Mouse (Mus musculus) heart, embryonic 11.5 days (tissue): ENCODE measurements at regions not wholly inside any gene's neighbourhood (a gene's known extent, or its start where the extent isn't known, plus 50 kb on each side); places are given as distances from the start of the nearest gene placed in this dataset.

Source experiments
- ATAC-seq: fragments of 200-750 bp; cut with Nextera tagmentation; replicated peaks from 2 replicates; pipeline ENCODE4 v1.8.0; 2017; ENCODE audit warnings: moderate library complexity; ENCODE audit not compliant: insufficient number of reproducible peaks, low FRiP score, low TSS enrichment
- H3K27ac ChIP-seq: fragments of 300-500 bp; sonication (generic); 2 replicates; pipeline ENCODE4 v1.5.1; 2014; ENCODE audit warnings: mild to moderate bottlenecking, low read depth, low read length
- H3K27me3 ChIP-seq: fragments of 300-500 bp; sonication (generic); 2 replicates; pipeline ENCODE4 v1.6.1; 2014; ENCODE audit warnings: mild to moderate bottlenecking, low read length, mixed read lengths; ENCODE audit not compliant: control insufficient read depth, insufficient read depth
- H3K36me3 ChIP-seq: fragments of 300-500 bp; sonication (generic); 2 replicates; pipeline ENCODE4 v1.6.1; 2014; ENCODE audit warnings: mild to moderate bottlenecking, low read length, moderate library complexity, mixed read lengths; ENCODE audit not compliant: control insufficient read depth, insufficient read depth
- H3K4me1 ChIP-seq: fragments of 300-500 bp; sonication (generic); 2 replicates; pipeline ENCODE4 v1.6.1; 2014; ENCODE audit warnings: low read length; ENCODE audit not compliant: control insufficient read depth, insufficient read depth
- H3K4me2 ChIP-seq: fragments of 300-500 bp; sonication (generic); 2 replicates; pipeline ENCODE4 v1.6.1; 2014; ENCODE audit warnings: mild to moderate bottlenecking, moderate library complexity
- H3K4me3 ChIP-seq: fragments of 300-500 bp; sonication (generic); 2 replicates; pipeline ENCODE4 v1.5.1; 2014; ENCODE audit warnings: low read depth, low read length
- H3K9ac ChIP-seq: fragments of 300-500 bp; sonication (generic); 2 replicates; pipeline ENCODE4 v1.6.1; 2014; ENCODE audit warnings: mild to moderate bottlenecking, low read depth, low read length, moderate library complexity
- H3K9me3 ChIP-seq: fragments of 300-500 bp; sonication (generic); replicated peaks from 2 replicates; pipeline ENCODE4 v1.6.1; 2016; ENCODE audit warnings: low read length; ENCODE audit not compliant: control insufficient read depth
- WGBS: fragments of 180-500 bp; shearing (Covaris S2); extraction: QIAGEN DNeasy Blood & Tissue Kit; methylation state at CpG from one replicate; pipeline ENCODE4 v1.1.7; 2014; ENCODE audit not compliant: insufficient replicate concordance; 5-methylcytosine and 5-hydroxymethylcytosine counted together

DNA sequence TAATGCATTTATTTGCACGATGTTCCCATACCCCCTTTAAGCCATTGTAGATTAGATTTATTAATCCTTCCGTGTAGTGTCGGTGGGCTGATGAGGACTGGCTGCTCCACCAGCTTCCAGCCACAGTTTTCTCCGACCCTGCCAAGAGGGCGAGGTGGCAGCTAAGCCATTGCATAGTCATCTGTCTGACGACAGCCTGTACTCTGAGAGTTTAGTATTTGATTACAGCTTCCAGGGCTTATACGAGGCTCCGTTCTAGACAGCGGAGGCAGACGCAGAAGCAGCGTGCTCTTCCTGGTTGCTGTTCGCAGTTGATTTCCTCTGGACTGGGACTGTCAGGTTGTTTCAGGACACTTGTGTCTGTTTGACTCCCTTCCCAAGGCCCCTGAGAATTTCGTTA lies 73.8 kb downstream of the Cd24a start:
- ATAC-seq, result no peak
- Histone ChIP-seq H3K27me3 (no peaks in the 10 kb centered on the region; the same call in 1 of the 2 replicates), H3K4me1 (peaks cover 15% of the 10 kb centered on the region), H3K27ac (no peak overlapping the region), H3K9ac (no peak overlapping the region), H3K4me3 (no peak overlapping the region), H3K4me2 (no peak overlapping the region), H3K36me3 (no peaks in the 10 kb centered on the region), H3K9me3 (no peaks in the 10 kb centered on the region)
- 75% methylated on average over 13 of the region's 13 CpGs for WGBS

DNA sequence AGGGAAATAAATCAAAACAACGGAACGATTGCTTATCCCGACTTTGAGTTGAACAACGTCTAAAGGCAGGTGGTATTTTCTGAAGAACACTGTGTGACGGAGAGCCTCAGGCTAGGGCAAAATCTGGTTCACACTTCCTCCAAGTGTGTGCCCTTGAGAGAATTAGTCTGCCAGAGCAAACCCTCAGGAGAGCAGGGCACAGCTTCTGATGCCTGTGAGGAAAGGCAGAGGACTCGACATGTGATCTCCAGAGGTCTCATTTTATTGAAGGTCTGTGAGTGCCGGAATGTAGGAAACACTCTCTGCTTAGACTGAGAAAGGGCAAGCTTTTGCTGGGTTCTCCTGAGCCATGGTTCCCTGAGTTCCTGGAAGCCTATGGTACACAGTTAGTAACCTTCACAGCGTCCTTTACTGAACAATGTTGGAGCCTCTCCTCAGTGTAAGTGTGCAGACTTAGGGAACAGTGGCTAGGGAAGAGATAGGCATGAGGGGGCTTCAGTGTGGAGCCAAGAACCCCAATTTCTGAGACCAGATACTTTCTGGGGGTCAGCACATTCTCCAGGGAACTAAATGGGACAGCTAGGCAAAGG lies 77.1 kb downstream of the Cd24a start:
- H3K4me2 ChIP-seq, result no peak overlapping the region
- no peaks in the 10 kb centered on the region for H3K36me3 ChIP-seq
- no peak for ATAC-seq
- peak overlapping the region; percentile 50; the same call in 1 of the 2 replicates for H3K27ac ChIP-seq
- H3K27me3 ChIP-seq, result no peaks in the 10 kb centered on the region
- H3K9ac ChIP-seq, result peak overlapping the region; percentile 39; the same call in 1 of the 2 replicates
- H3K9me3 ChIP-seq, result no peaks in the 10 kb centered on the region
- no peak overlapping the region for H3K4me3 ChIP-seq
- H3K4me1 ChIP-seq, result peaks cover 12% of the 10 kb centered on the region
- 48% methylated on average over 8 of the region's 8 CpGs for WGBS

DNA sequence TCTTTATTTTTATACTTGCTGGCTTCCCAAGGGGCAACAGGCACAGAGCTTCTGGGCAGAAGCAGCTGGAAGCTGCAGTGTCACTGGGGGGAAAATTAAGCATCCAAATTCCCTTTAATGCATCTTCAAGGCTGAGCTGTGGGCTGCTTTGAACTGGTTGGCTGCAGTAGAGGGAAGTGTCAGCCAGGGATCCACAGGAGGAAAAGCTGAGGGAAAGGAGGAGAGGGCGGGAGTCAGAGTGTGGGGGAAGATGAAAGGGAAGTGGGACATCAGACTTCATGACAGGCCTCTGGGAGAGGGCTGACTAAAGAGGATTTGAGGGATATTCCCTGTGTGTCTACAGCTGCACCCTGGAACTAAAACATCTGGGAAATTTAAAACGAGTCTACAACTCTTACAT lies 77.6 kb downstream of the Cd24a start:
- WGBS, result 31% methylated on average over 2 of the region's 2 CpGs
- Histone ChIP-seq H3K4me2 (no peak overlapping the region), H3K9me3 (no peaks in the 10 kb centered on the region), H3K4me3 (no peak overlapping the region), H3K9ac (no peak overlapping the region), H3K27ac (0 out of 2 replicates have a peak overlapping the region, but pooled peaks have one; percentile 50), H3K36me3 (no peaks in the 10 kb centered on the region), H3K4me1 (peaks cover 12% of the 10 kb centered on the region), H3K27me3 (no peaks in the 10 kb centered on the region)
- ATAC-seq, result no peak

DNA sequence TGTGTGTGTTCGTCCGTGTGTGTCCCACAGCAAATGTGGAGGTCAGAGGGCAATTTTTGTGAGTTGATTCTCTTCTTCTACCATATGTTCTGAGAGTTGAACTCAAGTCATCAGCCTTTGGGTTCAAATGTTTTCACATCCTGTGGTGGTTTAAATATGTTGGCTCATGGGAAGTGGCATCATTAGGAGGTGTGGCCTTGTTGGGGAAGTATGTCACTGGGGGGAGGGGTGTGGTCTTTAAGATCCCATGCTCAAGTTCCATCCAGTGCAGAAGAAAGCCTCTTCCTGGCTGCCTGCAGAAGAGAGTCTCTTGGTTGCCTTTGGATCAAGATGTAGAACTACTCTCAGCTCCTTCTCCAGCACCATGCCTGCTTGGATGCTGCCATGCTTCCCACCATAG lies 78.1 kb downstream of the Cd24a start:
- no peak overlapping the region for H3K4me2 ChIP-seq
- no peak overlapping the region for H3K9ac ChIP-seq
- H3K27me3 ChIP-seq, result no peaks in the 10 kb centered on the region
- no peaks in the 10 kb centered on the region for H3K36me3 ChIP-seq
- H3K27ac ChIP-seq, result no peak overlapping the region
- H3K4me3 ChIP-seq, result no peak overlapping the region
- no peaks in the 10 kb centered on the region for H3K9me3 ChIP-seq
- no peak for ATAC-seq
- 63% methylated on average over 2 of the region's 2 CpGs for WGBS
- peaks cover 12% of the 10 kb centered on the region for H3K4me1 ChIP-seq

DNA sequence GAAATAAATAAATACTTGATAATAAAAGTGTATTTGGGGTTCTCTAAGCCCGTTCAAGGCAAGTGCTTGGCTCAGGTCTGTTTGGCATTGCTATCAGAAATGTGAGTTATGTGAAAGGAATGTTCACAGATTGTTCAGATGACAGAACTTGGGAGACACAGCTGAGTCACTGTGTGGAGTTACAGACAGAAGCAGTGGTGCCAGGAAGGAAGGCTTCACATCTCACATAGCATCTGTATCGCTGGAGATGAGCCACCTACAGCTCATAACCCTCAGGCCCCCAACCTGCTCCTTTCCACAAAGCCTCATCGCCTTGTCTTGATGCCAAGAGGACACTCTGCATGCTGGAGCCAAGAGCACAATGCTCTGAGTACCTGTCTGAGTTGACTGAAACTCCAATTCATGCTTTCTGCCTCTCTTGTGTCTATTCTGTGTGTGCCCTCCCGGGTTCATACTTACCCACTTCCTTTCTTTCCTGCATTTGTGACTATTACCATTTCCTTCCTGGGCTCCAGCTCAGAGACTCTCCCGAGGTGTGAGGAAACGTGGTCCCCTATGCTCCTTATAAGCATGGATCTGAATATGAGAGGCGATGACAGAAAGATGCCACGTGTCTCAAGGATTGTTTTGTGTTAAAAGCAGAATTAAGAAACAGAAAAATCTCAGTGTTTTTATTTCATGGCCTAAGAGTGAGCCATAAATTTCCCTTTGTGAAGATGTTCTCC lies 79.6 kb downstream of the Cd24a start:
- Histone ChIP-seq H3K9ac (no peak overlapping the region), H3K27ac (no peak overlapping the region), H3K36me3 (no peaks in the 10 kb centered on the region), H3K9me3 (no peaks in the 10 kb centered on the region), H3K4me1 (peaks cover 12% of the 10 kb centered on the region), H3K4me3 (no peak overlapping the region), H3K4me2 (no peak overlapping the region), H3K27me3 (no peaks in the 10 kb centered on the region)
- ATAC-seq, result no peak
- WGBS, result 68% methylated on average over 8 of the region's 8 CpGs

DNA sequence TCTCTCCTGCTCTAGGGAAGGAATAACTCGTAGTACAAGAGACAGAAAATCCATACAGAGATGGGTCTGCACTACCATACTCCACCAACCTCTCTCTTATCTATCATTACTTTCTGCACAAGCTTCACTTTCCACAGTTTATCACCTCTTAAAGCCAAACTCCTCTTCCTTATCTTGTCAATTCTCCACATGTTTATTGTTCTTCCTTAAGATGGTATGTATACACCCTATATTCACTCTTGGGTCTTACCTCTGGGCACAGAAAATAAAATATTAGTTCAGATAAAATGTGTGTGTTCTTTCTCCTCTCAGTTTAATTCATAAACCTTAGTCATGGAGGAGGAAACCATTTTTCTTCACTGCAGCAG lies 80.1 kb downstream of the Cd24a start:
- no peaks in the 10 kb centered on the region; the same call in 1 of the 2 replicates for H3K36me3 ChIP-seq
- no peaks in the 10 kb centered on the region for H3K27me3 ChIP-seq
- no peak overlapping the region for H3K27ac ChIP-seq
- no peak overlapping the region for H3K4me2 ChIP-seq
- H3K9ac ChIP-seq, result no peak overlapping the region
- no peaks in the 10 kb centered on the region for H3K9me3 ChIP-seq
- H3K4me1 ChIP-seq, result peaks cover 12% of the 10 kb centered on the region
- H3K4me3 ChIP-seq, result no peak overlapping the region
- 68% methylated on average over 1 of the region's 1 CpGs for WGBS
- no peak for ATAC-seq

DNA sequence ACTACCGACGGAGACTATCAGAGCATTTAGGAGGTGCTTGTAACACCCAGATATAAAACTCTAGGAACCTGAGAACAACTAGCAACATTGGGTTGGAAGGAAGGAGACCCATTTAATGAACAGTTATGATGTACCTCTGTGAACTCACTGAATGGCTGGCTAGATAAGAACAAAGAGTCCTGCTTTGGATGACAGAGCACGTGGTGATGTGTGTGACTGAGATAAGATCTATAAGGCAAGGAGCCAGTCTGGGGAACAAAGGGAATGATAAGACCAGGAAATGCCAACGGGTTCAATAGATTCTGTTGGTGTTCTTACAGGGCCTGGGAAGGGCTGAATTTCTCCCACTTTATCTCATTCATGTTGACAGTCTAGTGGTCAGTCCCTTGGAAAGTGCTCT lies 86.8 kb downstream of the Cd24a start:
- H3K36me3 ChIP-seq, result no peaks in the 10 kb centered on the region; the same call in 1 of the 2 replicates
- H3K27me3 ChIP-seq, result no peaks in the 10 kb centered on the region
- H3K27ac ChIP-seq, result no peak overlapping the region
- H3K4me1 ChIP-seq, result peaks cover 7% of the 10 kb centered on the region
- 43% methylated on average over 4 of the region's 4 CpGs for WGBS
- ATAC-seq, result no peak
- H3K9ac ChIP-seq, result no peak overlapping the region
- no peak overlapping the region for H3K4me2 ChIP-seq
- no peaks in the 10 kb centered on the region for H3K9me3 ChIP-seq
- no peak overlapping the region for H3K4me3 ChIP-seq

DNA sequence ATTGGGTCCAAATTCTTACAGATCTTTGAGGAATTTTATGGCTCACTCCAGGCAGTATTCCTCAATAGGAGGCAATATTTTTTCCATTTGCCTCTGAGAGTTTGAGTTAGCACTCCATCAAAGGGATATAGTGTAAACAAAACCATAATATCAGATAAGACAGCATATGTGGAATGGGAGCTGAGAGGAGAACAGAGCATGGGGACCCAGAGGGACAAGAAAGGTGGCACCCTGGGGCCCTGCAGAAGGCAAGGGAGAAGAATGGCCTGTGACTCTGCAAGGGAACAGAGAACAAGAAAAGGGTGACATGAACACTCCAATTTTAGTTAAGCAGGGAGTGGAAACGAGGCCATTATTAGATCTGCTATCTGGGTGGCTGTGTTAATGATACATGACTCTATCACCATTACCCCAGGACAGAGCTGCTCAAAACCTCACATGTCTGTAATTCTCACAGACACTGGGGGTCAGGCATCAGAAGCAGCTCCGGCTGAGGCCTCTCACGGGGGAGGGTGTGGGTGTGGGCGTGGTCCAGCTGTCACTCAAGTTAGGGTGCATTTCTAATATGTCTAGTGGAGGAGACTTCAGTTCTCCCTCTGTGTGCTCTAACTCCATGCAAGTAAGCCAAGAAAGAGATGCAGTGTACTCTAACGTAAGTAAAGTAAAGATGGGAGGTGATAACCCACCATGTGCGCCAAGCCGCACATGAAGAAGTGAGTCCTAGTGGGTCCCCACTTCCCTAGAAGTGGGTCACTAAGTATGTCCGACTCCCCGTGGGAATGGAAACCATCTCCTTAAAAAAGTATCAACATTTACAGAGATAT lies 88.4 kb downstream of the Cd24a start:
- Histone ChIP-seq H3K9me3 (no peaks in the 10 kb centered on the region), H3K4me1 (peaks cover 12% of the 10 kb centered on the region), H3K4me3 (peak overlapping the region; percentile 16; the same call in 1 of the 2 replicates), H3K27me3 (no peaks in the 10 kb centered on the region), H3K4me2 (peak overlapping the region; percentile 59), H3K9ac (no peak overlapping the region), H3K27ac (no peak overlapping the region), H3K36me3 (no peaks in the 10 kb centered on the region; the same call in 1 of the 2 replicates)
- whole genome bisulfite sequencing, result 58% methylated on average over 9 of the region's 9 CpGs
- peak; percentile 67; the same call in 1 of the 2 replicates for ATAC-seq
